Mouse (Mus musculus) kidney, postnatal 4 days (tissue): Measurements from ENCODE around the gene Mfap3.
"Not testable (repeated sequence)": the region's sequence is repeated elsewhere in the genome, so short reads cannot be mapped to it uniquely, and the experiment has no call there.

Experiments
- DNase-seq, 2 experiments: peaks; one replicate each; pipeline ENCODE4 v3.0.0; 2021; ENCODE audit warnings: mixed read lengths in 2 of 2

Mfap3 gene

DNA sequence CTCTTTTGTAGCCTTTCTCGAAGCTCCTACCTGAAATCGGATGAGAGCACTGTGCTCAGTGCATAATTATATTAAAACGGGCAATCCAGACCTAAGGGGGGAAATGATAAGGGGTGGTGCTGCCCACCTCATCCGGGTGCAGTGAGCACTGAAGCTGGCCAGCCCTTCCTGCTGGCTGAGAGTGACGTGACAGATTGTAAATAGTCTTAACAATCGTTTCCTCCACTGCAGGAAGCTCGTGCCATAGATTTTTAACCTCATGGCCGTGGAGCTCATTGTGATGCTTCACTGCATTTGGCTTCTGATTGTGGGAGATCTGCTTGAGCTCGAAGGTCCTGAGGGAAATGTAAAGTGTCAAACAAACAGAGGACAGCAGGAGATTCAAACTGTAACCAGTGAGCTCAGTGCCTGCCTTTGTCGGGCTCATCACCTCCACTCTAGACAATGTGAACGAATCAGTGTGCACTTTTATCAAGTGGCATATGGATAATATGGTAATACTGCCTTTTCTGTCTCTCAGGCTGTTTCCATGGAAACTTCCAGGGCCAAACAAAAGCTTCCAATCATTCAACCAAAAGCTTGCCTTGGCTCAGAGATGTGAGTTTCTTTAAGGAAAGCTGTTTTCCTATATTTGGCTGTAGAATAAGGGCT lies 13.0 kb downstream of the Mfap3 start:
- peak in 1 of 2 experiments; percentile 33 for DNase-seq

DNA sequence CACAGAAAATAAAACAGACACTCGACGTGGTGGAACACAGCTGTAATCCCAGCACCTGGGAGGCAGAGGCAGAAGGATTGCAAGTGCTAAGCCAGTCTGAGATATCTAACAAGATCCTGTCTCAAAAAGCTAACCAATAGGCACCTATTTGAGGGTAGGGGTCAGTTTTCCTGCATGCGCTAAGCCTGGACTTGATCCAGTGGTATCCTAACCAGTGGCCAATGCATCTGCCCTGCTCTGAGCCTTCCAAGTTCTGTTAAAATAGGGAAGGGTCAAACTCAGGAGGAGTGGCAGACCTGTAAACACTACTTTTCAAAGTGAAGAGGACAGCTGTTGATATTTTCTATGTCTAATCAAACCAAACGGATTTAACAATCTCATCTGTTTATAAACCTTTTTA lies 13.8 kb downstream of the Mfap3 start:
- DNase-seq, result no peak

DNA sequence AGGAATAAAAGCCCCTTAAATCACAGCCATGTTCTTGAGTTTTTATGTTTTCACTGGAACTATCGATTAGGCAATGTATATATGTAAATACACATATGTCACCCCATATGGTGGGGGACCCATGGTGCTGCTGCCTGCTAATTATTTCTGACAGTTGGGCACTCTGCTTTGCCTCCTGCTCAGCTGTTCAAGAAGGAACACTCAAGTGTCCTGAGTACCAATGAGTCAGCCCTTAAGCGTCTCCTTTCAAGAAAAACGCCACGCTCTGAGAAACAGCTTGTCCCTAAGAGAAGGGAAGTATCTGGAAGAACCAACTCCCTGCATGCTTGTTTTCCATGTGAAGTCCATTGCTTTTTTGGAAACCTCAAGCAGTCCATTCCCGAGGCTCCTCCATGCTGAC lies 17.4 kb downstream of the Mfap3 start:
- no peak for DNase-seq

DNA sequence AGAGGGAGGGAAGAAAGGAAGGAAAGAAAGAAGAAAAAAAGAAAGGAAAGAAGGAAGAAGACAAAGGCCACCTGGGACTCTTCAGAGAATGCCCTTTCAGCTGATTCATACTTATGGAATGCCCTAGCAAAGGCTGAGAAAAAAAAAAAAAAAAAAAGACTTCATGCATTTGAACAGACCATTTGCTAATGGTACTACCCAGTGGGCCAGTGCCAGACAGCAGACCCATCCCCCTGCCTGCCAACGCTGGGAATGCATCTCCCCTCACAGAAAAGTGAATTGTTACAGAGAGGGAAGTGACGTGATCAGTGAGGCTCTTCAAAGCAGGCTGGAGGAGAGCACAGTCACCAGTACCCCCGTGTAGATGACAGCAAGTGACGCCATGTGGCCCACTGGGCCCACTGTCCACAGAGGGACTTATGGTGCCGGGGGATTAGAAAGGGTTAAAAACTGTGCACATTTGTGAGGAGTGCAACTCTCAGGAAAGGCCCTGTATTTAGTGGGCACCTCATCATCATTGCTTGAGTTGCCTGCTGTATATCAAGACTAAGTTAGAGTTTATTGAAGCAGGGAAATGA lies 21.5 kb downstream of the Mfap3 start:
- DNase-seq, result no peak

DNA sequence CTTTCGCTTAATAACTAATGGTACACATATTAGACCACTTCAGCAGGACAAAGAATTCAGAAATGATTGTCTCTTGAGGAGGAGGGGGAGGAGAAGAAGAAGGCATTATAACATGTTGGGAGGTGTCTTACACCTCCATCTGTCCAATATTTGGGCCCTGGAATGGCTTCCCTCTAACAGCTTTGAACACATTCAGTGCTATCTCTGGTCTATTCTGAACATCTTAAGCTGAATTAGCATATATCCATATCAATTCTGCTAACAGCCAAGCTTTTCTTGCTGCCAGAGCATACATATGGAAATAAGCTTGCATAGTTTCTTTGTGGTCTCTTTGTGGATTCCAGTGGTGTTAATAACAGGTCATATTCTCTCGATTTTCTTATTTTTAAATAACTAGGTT lies 22.2 kb downstream of the Mfap3 start:
- no peak for DNase-seq

DNA sequence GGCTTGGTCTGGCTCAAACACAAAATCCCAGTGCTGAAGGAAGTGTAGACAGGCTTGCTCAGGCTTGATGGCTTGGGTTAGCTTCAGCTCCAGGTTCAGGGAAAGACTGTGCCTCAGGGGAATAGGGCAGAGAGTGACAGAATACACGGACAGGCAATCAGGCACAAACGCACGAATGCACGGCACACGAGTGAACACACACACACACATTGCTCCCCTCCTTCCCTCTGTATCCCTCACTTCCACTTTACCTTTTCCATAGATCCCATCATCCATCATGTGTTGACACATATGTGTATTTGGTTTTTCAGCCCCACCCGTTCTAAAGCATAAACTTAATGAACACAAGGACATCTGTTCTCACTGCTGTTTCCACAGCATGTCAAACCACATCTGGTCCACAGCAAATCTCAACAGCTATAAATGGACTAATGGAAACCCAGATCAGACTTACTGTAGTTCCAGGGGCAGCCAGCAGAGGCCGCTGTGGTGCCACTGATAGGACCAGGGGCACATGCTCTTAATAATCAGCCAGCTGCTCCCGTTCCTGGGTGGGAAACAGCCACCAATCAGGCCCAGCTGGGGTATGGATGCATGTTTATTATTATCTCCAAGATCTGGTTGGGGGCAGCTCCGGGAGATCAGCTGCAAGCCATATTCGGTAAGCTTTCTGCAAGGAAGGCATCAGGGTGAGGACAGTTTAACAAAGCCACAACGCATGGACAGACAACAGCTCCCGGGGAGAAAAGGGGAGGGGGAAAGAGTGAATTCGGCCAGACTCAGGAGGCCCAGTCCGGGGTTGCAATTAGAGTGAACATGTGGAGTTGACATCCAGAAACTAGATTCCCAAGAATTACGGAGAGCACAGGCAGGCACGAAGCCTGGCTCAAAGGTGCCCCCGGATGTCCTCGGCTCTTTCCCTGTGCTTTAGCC lies 30.4 kb downstream of the Mfap3 start:
- peak; percentile 92 to 93 for DNase-seq

DNA sequence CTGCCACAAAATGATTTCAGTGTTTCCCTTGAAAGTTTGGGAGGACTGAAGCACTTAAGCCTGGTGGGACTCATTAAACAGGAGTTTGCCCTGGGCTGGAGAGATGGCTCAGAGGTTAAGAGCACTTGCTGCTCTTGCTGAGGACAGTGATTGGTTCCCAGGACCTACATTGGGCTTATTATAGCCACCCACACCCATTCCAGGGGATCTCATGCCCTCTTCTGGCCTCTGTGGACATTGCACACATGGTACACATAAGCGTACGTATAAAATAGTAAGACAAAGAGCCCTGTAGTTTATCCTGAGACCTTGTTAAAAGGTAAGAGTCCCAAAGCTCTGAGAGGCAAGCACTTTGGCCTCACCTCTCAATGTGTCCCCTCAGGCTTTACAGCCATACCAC lies 31.8 kb downstream of the Mfap3 start:
- peak; percentile 17 to 23 for DNase-seq

DNA sequence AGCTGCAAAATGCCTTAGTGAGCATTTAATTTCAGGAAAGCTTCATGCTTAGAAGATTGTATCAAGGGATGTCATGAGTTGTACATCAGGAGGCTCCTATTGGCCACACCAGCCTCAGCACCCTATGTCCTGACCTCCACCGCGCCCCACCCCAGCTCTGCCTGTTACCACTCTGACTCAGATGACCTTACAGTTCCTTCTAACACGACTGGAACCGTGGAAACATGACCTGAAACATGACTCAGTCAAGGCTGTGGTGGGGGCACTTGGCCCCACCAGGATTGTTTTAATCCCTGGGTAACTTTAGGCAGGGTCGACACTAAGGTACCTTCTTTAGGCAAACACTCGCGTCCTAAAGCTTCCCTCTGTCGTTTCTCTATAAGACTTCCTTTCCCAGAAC lies 32.6 kb downstream of the Mfap3 start:
- DNase-seq, result no peak

DNA sequence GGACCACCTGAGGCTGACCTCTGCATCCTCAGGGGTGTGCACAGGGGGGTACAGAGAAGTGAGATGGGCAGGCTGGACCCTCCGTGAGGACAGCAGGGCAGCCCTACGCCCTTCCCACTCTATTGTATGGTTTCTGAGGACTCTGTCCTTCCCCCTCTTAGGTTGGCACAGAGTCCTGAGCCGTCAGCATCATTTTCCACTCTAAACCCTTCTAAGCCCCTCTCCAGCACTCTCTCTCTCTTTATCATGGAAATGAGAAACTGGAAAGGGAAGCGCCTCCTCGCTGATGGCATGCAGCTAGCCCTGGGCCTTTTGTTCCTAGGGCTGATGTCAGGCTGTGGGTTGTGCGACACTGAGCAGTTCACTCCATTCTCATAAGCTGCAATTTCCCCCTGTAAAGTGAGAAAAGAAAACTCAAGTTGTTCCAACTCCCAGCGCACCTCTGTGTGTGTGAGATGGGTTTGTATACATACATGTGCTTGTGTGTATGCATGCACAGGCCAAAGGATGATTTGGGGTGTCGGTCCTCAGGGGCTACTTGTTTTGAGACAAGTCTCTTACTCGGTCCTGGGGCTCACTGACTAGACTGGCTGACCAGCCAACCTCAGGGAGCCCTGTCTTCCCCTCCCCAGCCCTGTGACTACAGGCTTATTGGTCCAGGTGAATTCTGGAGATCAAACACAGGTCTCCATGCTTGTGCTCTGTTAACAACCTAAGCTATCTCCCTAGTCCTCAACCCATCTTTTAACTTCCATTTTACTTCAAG lies 34.7 kb downstream of the Mfap3 start:
- DNase-seq, result no peak

DNA sequence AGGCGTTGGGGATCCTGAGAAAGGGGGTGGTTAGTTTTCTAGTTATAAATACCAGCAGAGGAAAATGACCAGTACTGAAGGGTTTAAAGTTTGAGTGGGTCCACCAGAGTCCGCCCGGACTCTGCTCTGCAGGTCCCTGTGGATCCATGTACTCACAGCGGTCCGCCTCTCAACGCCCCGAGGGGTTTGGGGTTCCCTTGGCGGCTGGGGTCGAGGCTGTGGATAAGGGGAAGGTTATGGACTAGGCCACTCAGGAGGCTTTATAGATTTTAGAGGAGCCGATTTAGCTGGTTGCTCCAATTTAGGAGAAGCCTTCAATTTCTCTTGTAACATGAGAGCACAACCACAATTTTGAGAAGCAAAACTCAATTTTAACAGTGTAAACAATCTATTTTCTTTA lies 39.5 kb downstream of the Mfap3 start:
- DNase-seq, result not testable (repeated sequence)

DNA sequence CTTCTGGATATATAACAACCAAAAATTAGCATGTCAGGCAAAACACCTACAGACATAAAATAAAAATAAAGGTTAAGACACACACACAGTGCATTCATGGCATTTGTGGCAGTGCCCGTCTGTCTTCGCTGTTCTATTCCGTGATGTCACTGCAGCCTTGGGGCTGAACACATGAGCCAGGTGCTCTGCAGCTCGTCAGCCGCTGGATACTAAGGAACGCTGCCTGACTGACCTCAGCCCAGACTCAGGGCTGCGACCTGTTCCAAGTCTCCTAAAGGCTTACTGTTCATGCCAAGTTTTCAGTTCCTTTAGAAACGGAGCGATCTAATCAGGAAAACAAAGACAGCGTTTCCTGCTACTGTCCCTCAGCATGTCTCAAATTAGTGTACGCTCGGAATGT lies 46.1 kb downstream of the Mfap3 start:
- no peak for DNase-seq

DNA sequence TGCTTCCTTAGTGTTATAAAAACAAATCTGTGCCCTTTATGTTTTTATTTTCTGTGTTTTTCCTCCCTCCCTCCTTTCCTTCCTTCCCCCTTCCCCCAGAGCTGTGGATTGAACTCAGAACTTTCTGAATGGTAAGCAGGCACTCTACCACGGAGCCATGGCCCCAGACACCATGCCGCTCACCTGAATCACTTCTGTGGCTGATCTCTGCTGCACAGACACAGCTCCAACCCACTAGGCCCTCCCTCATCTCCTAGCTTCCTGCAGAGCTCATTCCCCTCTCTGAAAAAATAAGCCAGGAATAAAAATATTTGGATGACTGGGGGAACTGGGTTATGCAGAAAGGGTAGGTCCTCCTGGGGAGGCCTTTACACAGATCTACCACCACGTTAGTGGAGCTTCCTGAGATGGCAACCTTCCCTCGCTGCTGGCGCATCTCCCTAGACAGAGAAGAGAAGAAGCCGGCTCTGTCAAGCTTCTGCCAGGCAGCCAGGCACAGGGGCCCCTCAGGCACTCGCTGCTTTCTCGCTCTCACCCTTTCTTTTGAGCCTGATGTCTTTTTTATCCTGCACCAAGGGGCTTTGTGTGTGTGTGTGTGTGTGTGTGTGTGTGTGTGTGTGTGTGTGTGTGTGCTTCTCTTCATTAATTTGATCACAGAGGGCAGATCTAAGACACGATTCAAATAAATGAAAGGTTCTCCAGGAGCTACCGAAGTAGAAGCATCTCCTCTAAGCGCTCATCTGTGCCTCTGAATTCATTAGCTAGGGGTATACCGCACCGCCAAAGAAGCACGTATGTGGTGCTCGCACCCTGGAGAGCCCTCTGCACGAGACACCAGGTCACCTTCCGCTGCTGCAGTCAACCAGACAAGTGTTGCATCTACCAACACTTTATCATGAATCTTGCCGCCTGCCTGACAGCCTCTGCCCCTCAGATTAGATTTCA lies 47.9 kb downstream of the Mfap3 start:
- no peak for DNase-seq

DNA sequence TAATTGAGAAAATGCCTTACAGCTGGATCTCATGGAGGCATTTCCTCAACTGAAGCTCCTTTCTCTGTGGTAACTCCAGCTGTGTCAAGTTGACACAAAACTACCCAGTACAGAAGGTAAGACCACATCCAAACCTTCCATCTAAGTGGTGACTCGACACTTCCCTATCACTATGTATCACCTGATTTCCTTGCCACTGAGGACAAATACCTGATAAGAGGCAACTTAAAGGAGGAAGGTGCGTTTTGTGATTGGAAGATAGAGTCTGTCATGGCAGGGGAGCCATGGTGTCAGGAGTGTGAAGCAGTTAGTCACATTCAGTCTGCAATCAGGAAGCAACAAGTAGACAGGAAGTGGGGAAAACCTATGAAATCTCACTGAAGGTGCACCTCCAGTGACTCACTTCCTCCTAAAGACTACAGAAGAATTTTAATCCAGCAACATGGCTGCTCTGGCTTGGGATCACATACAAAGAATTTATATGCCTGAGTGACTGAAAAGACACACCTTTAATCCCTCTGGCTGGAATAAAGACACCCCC lies 50.6 kb downstream of the Mfap3 start:
- no peak for DNase-seq

DNA sequence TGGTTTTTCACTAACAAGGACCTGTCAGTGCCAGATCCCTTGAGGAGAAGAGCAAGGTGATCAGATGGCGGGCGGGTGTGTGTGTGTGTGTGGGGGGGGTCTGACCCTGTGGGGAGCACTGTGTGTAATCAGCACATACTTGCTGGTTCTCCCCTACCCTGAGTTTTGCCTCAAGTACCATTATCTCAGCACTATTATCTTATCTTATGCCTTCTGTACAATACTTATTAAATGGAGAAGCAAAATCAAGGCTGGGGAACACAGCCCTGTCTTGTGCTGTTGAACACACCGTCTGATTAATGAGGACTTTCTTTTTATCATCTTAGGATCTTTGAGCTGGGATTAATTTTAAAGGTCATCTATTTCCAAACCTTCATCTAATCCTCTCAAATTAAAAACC lies 52.6 kb downstream of the Mfap3 start:
- no peak for DNase-seq

DNA sequence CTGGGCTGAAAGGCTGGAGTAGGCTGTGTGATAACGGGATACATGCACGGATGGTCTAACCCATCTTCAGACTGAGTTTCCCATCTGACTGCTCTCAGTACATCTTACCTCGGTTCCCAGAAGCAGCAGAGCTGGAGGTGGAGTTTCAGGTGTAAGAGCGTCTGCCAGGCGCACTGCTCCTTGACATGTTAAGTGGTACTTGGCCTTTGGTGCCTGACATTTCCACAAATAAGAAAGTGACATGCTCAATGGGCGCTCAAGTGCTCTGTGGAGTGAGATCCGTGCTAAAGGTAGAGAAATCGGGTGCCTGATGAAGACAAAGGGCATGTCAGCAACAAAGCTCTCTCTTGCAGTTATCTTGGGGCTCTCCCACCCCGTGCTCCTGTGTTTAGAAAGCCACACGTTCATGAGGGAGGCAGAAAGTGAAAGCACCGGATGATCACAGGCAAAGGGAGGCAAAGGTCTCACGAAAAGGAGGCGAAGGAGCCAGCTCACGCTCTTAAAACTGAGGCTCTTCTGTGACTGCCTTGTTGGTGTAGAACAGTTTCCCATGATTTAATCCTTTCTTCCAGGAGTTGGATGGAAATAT lies 55.3 kb downstream of the Mfap3 start:
- no peak for DNase-seq

DNA sequence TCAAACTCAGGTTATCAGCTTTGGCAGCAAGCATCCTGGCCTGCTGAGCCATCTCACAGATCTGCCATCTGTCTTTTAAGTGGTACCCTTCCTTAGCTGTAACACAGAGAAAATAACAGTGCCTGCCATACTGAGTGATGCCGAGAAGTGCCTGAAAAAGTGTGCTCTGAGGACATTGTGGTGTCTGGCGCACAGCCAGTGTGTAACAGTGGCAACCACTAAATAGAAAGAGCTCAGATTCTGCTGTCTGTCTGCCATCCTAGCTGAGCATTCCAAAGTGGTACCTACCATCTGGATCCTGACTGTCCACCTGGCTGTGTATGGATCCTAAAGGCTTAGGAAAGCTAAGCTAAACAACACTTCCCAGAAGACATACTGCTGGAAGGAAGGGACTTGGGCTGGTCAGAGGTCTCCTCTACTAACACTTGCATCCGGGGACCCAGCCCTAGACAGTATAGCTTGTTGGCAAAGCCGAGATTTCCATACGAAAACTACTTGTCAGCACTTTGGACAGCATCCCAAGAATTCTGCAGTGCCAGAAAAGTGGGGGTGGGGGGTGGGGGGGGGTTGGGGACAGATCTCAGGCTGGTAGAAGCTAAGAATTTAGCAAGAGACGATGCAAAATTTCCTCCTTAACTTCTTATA lies 58.5 kb downstream of the Mfap3 start:
- DNase-seq, result no peak

DNA sequence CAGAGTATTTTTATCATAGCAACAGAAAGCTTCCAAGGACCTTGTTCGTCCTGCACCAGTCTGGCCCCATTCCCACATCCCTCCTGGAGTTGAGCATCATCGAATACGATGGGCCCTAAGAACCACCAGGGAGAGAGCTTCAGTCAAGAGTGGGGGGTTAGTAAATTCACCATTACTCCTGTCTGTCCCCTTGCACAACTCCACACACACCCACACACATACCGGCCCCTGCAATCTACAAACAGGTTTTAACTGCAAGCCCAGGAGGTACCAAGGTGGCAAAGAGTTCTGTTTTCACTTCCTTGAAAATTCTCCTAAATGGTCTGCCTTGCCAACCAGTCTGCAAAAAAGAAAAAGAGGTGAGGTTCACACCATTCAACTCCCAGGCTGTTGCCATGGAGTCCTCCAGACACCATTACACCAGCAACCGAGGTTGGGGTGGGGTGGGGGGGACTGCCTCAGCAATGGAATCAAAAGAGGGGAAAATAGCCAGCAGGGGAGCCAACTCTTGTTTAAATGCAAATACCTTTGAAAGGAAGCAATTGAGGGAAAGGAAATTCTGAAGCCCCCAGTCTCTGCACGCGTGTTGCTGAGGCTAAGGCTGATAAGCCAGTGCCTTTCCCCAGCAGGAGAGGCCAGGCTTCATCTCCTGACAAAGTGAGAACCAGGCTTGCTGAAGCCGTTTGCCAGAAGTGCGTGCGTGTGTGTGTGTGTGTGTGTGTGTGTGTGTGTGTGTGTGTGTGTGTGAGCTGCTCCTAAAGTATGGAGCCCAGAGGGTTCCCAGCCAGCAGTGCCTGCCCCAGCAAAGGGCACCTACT lies 64.6 kb downstream of the Mfap3 start:
- no peak for DNase-seq
